Mouse (Mus musculus) layer of hippocampus, postnatal 36 days (tissue): ENCODE measurements around the gene Rps6ka5. TPM values are rescaled to one million over a fixed set of nuclear protein-coding genes. Genes with fewer than 3 reads are reported as not detected.

Source experiments
- DNase-seq, 2 experiments: peaks; one replicate each; pipeline ENCODE4 v3.0.0; 2022
- total RNA-seq, 2 experiments: library from RNA; stranded (reverse); gene quantifications; 2 replicates each; pipeline ENCODE4 v1.2.3; 2021

The Rps6ka5 gene
- total RNA-seq, 2 experiments from 2014 or later: 21.9 to 22.7 TPM

DNA sequence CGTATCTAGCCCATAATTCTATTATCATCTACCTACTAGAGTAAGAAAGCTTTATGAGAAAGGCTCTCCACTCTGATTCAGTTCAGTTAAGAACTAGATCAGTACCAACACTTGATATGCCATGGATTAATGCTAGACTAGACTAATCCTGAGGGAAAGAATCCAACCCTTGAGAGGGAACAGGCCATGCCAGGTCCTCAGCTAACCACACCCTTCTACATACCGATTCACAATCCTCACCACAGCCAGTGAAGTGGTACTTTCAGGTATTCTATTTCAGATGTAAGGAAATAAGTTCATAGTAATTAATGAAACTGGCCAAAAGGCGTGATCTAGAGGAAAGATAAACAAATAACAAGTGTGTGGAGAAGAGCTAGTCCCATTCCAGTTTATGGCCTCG, 70.8 kb downstream of the Rps6ka5 start:
- DNase-seq: no peak

DNA sequence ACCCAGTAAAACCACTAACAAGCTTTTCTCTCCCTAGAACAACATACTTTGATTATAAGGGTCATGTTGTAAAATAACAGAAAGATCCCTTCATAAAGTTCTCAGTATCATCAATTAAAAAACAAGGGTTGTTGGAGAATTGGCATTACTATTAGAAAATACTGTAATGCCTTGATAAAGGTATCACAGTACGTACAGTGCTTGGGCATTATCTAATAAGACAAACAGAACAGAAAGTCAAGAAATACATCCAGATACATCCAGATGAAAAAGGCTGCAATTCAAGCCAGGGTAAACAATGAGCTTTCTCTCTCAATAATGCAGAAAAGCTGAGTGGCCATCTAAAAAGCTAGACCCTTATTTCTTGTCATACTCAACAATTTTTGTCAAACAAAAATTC, 84.8 kb downstream of the Rps6ka5 start:
- no peak for DNase-seq

DNA sequence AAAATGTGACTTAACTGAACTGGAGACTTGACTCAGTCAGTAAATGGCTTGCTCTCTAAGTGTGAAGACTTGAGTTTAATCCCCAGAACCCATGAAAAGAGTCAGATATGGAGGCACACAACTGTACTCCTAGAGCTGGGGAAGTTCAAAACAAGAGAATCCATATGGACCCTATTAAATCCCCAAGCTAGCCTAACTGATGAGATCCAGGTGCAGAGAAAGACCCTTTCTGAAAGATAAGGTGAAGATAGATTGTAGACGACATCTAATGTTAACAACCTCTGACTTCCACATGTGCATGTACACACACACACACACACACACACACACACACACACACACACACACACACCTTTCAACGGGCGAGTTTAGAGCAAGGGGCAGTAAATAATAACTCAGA, 86.1 kb downstream of the Rps6ka5 start:
- DNase-seq: no peak

DNA sequence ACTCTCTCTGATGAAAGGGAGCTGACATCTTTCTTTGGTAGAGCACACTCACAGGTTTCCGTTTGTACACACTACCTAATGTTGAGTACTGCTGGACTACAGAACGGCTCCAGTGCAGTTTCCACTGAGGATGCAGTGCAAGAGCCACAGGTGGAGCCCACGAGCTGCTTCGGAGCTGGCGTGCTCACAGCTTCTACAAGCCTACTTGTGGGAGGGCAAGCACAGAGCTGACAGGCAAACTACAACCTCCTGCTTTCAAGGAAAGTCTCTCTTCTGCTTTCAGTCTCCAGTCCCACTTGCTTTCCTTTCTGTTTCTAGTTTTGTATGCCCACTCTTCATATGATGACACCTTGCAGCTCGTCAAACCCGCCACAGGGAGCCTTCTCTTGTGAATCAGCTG, 87.1 kb downstream of the Rps6ka5 start:
- DNase-seq: peak; percentile 16 to 28

- no peak for DNase-seq
Measured at GRCm38 (mm10) chr12:100637886-100638285, 88.9 kb downstream of the Rps6ka5 start.

DNA sequence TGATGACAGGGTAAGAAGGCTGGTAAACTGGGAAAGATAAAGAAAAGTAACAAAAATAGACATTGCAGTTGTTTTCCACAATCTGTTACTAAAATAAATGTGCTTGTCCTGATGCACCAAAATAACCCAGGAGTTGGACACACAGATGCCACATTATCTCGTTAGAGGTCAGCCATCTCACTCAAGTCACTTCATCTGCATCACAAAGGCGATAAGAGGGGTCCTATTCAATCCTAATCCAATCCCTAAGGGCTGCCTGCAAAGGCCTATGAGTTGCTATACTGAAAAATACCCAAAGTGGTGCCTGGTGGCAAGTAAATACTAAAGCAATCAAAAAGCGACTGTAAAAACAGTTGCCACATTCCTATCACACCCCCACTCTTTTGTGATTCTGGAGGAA, 90.0 kb downstream of the Rps6ka5 start:
- no peak for DNase-seq

- DNase-seq: no peak
Measured at GRCm38 (mm10) chr12:100636299-100636633, 90.5 kb downstream of the Rps6ka5 start.

DNA sequence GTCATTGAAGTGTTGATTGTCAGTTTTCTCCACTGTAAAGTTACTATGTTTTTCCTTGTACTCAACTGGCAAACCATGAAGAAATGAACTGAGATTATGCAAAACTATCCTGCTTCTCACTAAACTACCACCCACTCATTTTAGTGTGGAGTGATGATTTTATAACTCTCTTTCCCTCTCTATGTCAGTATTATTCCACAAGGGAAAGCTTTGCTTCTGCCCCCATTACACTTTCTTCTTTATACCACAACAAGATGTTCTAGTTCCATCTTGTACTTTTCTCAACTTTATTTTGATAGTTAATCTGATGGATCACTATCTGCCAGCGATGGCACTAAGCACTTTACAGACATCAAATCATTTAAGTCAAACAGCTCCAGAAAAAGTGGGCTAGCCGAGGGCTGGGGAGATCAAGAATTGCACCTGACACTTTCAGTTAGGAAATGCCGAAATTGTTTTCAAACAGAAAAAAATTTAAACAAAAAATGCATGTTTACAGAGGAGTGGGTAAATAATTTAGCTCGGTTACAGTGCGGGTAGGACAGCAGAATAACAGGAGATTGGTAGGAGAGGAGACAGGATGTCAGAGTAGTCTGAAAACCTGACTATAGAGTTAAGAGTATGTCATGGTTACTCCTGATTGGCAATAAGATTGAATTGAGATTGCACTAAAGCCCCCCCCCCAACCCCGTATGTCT, 91.0 kb downstream of the Rps6ka5 start:
- no peak for DNase-seq

DNA sequence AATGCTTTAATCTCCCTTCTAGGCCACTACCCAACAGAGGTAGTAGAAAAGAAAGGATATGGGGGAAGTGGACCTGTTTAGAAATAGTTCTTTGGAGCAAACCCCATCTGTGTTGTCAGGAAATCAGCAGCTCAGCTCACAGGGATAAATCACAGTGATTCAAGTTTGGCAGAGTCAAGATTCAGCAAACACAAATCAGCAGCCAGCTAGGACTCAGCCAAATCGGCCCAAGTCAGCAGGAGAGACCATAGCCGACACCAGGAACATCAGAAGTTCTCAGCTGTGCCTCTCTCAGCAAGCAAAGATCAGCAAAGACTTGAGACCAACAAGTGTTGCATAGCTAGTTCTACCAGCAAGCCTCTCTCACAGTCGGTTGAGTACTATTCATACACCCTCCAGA, 93.6 kb downstream of the Rps6ka5 start:
- no peak for DNase-seq

DNA sequence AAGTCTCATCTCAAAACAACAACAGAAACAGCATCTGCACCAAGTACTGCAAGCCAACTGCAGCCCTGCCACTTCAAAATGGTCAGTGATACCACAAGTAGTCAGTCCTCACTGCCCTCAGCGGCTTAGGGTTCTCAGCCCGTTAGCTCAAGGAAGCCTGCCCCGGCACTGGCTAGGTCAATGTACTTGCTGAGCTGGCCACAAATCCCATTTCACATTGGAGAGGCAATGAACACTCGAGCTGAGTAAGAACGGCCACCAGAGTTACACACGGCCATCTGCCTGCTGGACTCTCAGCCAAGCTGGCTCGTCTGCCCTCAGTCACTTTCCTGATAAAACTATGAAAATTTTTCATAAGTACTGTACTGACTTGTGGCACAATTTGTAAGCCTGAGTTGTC, 95.5 kb downstream of the Rps6ka5 start:
- DNase-seq: no peak

DNA sequence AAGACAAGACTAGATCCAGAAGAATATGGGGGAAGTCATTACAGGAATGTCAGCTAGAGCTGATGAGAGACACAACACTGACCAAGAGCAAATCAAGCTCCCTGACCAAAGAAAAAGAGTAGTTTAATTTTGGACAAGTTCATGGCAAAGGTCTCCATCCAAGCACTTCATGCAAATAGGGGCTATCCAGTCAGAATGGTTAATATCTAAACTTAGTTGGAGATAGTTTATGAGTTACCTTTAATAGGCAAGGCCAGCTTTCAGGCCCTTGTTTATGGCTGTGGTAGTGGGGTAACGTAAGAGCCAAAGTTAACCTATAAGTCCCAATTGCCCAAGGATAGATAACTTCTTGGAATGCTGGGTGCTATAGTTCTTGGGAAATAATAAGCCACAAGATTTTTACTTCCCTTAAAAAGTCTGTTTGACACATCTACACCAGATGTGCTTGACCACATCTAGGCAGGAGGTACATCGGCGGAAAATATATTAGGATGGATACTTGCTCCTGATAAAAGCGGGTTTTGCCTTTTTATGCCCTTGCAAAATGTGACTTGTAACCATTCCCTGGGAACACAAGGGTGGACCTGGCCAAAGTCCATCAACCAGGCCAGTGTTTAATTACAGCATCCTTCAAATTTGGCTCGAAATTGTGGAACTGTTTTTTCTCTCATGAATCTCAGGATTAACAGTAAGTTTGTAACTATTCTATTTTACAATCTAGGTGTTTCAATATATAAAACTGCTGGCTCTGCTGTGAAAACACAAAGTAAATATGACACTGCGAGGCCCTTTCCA, 97.5 kb downstream of the Rps6ka5 start:
- DNase-seq: no peak

- DNase-seq: no peak
Measured at GRCm38 (mm10) chr12:100626991-100627677, 99.6 kb downstream of the Rps6ka5 start.

GRCm38 (mm10) chr12:100626273-100626990, 100.4 kb downstream of the Rps6ka5 start:
- no peak for DNase-seq

GRCm38 (mm10) chr12:100624854-100625447, 101.8 kb downstream of the Rps6ka5 start:
- no peak for DNase-seq

- DNase-seq: no peak
Measured at GRCm38 (mm10) chr12:100615251-100615650, 111.5 kb downstream of the Rps6ka5 start.

- DNase-seq: no peak
Measured at GRCm38 (mm10) chr12:100613878-100614277, 112.9 kb downstream of the Rps6ka5 start.

GRCm38 (mm10) chr12:100613192-100613700, 113.5 kb downstream of the Rps6ka5 start:
- no peak for DNase-seq

- no peak for DNase-seq
Measured at GRCm38 (mm10) chr12:100609766-100610165, 117.0 kb downstream of the Rps6ka5 start.

DNA sequence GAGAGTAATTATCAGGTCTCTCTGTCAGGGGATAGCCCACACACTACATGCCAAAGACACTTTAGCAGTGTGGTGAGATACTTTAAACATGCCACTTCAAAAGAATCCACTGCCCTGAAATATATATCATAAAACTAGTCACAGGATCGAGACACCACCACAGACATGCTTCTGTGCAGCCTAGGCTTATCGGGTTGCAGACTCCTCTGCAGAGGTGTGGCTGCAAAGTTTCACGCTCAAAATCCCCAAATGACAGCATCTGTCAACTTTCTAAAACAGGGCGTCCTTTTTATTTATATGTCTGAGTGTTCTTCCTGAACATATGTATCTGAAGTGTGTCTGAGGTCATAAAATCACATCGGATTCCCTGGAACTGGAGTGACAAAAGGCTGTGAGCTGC, 117.7 kb downstream of the Rps6ka5 start:
- DNase-seq: no peak

DNA sequence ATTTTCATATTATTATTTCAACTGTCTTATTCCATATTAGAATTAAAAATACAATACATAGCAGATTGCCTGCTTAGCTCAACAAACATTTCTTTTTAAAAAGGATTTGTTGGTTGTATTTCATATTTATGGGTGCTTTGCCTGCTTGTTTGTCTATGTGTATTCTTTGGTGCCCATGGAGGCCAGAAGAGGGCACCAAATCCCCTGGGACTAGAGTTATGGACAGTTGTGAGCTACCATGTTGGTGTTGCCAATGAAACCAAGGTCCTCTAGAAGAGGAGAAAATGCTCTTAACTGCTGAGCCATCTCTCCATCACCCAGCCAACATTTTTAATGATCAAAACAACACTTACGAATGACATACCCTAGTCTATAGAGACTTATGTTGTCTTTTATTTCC, 120.0 kb downstream of the Rps6ka5 start:
- DNase-seq: no peak

DNA sequence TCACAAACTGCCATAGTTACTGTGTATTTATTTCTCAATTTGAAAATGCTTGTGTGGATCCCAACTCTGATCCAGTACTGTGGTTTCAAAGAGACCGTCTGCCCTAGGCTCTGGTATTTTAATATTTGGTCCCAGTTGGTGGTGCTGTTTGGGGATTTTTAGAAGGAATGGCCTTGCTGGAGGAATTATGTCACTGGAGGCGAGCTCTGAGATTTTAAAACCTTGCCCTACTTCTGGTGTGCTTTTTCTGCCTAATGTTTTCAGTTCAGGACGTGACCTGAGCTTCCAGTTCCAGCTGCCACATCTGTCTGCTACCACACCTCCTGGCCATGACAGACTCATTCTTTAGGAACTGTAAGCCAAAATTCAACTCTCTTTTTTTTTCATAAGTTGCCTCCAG, 121.2 kb downstream of the Rps6ka5 start:
- DNase-seq: no peak

DNA sequence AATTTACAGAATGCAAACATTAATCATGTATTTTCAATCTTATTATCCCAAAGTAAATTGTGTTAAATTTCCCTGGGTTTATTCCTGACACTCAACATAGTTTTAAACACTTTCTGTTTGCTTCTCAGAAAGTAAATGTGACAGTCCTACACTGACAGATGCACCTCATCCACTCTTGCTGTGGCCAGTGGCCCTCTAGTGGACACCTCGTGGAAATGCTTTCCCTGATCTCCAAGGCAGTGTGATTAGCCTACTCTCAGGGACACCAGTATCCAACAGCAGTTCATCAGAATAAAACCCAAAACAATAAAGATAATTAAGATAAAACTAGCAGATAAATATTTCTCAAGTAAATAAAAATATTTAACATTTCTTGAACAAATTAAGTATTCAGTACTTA, 122.2 kb downstream of the Rps6ka5 start:
- DNase-seq: no peak
